Mouse (Mus musculus) spleen, adult 2 months (tissue): Measurements from ENCODE around the gene Bcl7b. TPM values are rescaled to one million over a fixed set of nuclear protein-coding genes. Genes with fewer than 3 reads are reported as not detected.

Experiments
- DNase-seq, 2 experiments: peaks; one replicate each; pipeline versions ENCODE4 v3.0.0 to v3.0.0-alpha.2; 2012 to 2021; ENCODE audit warnings: low spot score in 2 of 2, low read depth in 1 of 2
- H3K27ac ChIP-seq: fragments of 200-500 bp; 2 replicates; pipeline ENCODE4 v1.5.1; 2012; ENCODE audit warnings: low read length, inconsistent platforms; ENCODE audit not compliant: insufficient read depth
- H3K27me3 ChIP-seq: fragments of 200-500 bp; 2 replicates; pipeline ENCODE4 v1.6.1; 2012; ENCODE audit warnings: mild to moderate bottlenecking, moderate library complexity, low read length, inconsistent platforms; ENCODE audit not compliant: control insufficient read depth, insufficient read depth
- H3K36me3 ChIP-seq: fragments of 200-500 bp; 2 replicates; pipeline ENCODE4 v1.6.1; 2012; ENCODE audit warnings: mild to moderate bottlenecking, low read length, inconsistent platforms; ENCODE audit not compliant: control insufficient read depth, insufficient read depth
- H3K4me1 ChIP-seq: fragments of 200-500 bp; 2 replicates; pipeline ENCODE4 v1.6.1; 2011; ENCODE audit warnings: inconsistent platforms; ENCODE audit not compliant: control insufficient read depth, insufficient read depth, insufficient read length
- H3K4me3 ChIP-seq: fragments of 200-500 bp; 2 replicates; pipeline ENCODE4 v1.5.1; 2011; ENCODE audit warnings: mild to moderate bottlenecking, inconsistent platforms; ENCODE audit not compliant: insufficient read depth, insufficient read length; ENCODE audit errors: extremely low read depth
- CTCF ChIP-seq: fragments of 200-500 bp; IDR thresholded peaks from 2 replicates; pipeline ENCODE4 v1.5.1; 2011; ENCODE audit warnings: mild to moderate bottlenecking, inconsistent platforms; ENCODE audit not compliant: insufficient read depth, insufficient read length, insufficient replicate concordance; ENCODE audit errors: extremely low read depth
- POLR2A ChIP-seq: fragments of 200-500 bp; IDR thresholded peaks from 2 replicates; pipeline ENCODE4 v1.6.1; 2011; ENCODE audit warnings: low read depth, low read length, inconsistent platforms
- WGBS: fragments of 180-500 bp; shearing (Covaris S2); methylation state at CpG from one replicate; pipeline ENCODE4 v1.1.7; 2018; 5-methylcytosine and 5-hydroxymethylcytosine counted together
- polyA plus RNA-seq: library from polyadenylated mRNA; depleted of rRNA; stranded (reverse); fragments of >200 nt; gene quantifications from 2 replicates; pipeline ENCODE4 v1.2.3, GENCODE M21; 2012

Bcl7b gene
- polyA plus RNA-seq, 1 experiment = 37.3 TPM

GRCm38 (mm10) chr5:135149053-135149819, 18.8 kb upstream of the Bcl7b start, which contains the start of gene Tbl2:
Tbl2 (plus strand) TSS chr5:135149657.
- peak; percentile 99 for DNase-seq
- TF ChIP-seq CTCF = no peak
- peak; percentile 56; the same call in 1 of the 2 replicates for TF ChIP-seq POLR2A
- under 1% methylated on average over 63 of the region's 63 CpGs for WGBS
- Histone ChIP-seq H3K4me1 (no peaks in the 10 kb centered on the region), H3K36me3 (peaks cover 4% of the 10 kb centered on the region), H3K27me3 (no peaks in the 10 kb centered on the region), H3K4me3 (peak within 1 kb of the TSS; percentile 90), H3K27ac (peak within 1 kb of the TSS; percentile 96)

GRCm38 (mm10) chr5:135149820-135150178, 18.3 kb upstream of the Bcl7b start:
- no peaks in the 10 kb centered on the region for H3K27me3 ChIP-seq
- peaks cover 6% of the 10 kb centered on the region for H3K36me3 ChIP-seq
- TF ChIP-seq CTCF = no peak
- TF ChIP-seq POLR2A = no peak
- H3K4me1 ChIP-seq = no peaks in the 10 kb centered on the region
- no peak for DNase-seq
- under 1% methylated on average over 23 of the region's 23 CpGs for WGBS
- peak overlapping the region; percentile 90 for H3K4me3 ChIP-seq
- peak overlapping the region; percentile 61 for H3K27ac ChIP-seq

- Histone ChIP-seq H3K4me3 (no peak overlapping the region), H3K36me3 (peaks cover 26% of the 10 kb centered on the region), H3K27ac (no peak overlapping the region), H3K4me1 (no peaks in the 10 kb centered on the region), H3K27me3 (no peaks in the 10 kb centered on the region)
- DNase-seq = no peak
- no peak for TF ChIP-seq CTCF
- TF ChIP-seq POLR2A = no peak
- 97% methylated on average over 4 of the region's 4 CpGs for WGBS
Measured at GRCm38 (mm10) chr5:135156496-135156895, 11.6 kb upstream of the Bcl7b start.

GRCm38 (mm10) chr5:135161221-135161620, 6.9 kb upstream of the Bcl7b start:
- peaks cover 12% of the 10 kb centered on the region for H3K36me3 ChIP-seq
- H3K27ac ChIP-seq = no peak overlapping the region; the same call in 1 of the 2 replicates
- TF ChIP-seq CTCF = no peak
- TF ChIP-seq POLR2A = no peak
- DNase-seq = no peak
- no peaks in the 10 kb centered on the region for H3K4me1 ChIP-seq
- H3K27me3 ChIP-seq = no peaks in the 10 kb centered on the region
- no peak overlapping the region for H3K4me3 ChIP-seq
- WGBS = 91% methylated on average over 4 of the region's 4 CpGs

GRCm38 (mm10) chr5:135161650-135162049, 6.4 kb upstream of the Bcl7b start:
- TF ChIP-seq POLR2A (no peak), CTCF (no peak)
- no peak overlapping the region; the same call in 1 of the 2 replicates for H3K27ac ChIP-seq
- no peak for DNase-seq
- H3K36me3 ChIP-seq = peaks cover 8% of the 10 kb centered on the region
- WGBS = 89% methylated on average over 7 of the region's 7 CpGs
- H3K27me3 ChIP-seq = no peaks in the 10 kb centered on the region
- no peak overlapping the region for H3K4me3 ChIP-seq
- H3K4me1 ChIP-seq = no peaks in the 10 kb centered on the region

- WGBS = 96% methylated on average over 8 of the region's 8 CpGs
- Histone ChIP-seq H3K4me1 (no peaks in the 10 kb centered on the region), H3K27me3 (no peaks in the 10 kb centered on the region), H3K36me3 (peaks cover 8% of the 10 kb centered on the region), H3K4me3 (no peak overlapping the region), H3K27ac (no peak overlapping the region)
- DNase-seq = no peak
- TF ChIP-seq CTCF = no peak
- TF ChIP-seq POLR2A = no peak
Measured at GRCm38 (mm10) chr5:135162361-135162760, 5.7 kb upstream of the Bcl7b start.

GRCm38 (mm10) chr5:135162821-135163220, 5.3 kb upstream of the Bcl7b start:
- H3K27me3 ChIP-seq = no peaks in the 10 kb centered on the region
- no peak overlapping the region for H3K4me3 ChIP-seq
- WGBS = 91% methylated on average over 6 of the region's 6 CpGs
- no peaks in the 10 kb centered on the region for H3K4me1 ChIP-seq
- TF ChIP-seq CTCF (no peak), POLR2A (no peak)
- DNase-seq = no peak
- no peak overlapping the region for H3K27ac ChIP-seq
- peaks cover 8% of the 10 kb centered on the region for H3K36me3 ChIP-seq
